Mouse (Mus musculus): ENCODE data around the gene Sox13.

Gene Sox13

GRCm38 (mm10) chr1:133400014-133400725 is 24.0 kb downstream of the Sox13 start:
- DNase-seq (ENCODE audit: low read depth, low spot score) = no peak

DNA sequence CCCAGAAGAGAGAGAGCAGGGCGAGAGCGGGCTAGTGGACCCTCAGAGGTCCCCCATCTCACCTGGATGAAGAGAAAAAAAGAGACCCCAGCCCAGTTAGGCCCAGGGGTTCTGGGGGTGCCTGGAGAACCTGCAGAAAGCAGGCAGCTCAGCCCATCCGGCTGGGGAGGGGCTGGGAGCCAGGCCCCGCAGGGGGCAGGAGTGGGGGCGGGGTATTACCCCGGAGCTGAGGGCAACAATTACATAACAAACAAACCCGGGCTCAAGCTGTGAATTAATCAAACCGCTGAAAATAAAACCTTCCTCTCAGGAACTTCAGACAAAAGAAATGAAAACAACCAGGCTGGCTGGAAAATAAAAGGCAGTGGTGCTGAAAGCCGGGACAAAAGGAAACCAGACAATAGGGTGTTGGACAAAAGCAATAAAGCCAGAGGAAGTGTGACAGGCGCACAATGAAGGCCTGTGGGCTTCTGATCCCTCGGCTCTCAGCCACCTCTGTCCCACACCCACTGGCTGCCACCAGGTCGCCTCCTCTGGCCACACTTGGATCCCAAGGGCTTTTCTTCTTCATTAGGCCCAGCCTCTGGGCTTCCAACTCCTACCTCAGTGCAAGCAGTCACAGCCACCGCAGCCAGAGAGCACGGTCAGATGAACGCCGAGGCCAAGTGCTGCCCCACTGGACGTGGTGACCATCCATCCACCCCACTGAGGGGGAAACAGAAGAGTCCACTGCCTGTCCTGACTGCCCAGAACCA is 26.5 kb downstream of the Sox13 start:
- DNase-seq (ENCODE audit: low read depth, low spot score) = no peak

DNA sequence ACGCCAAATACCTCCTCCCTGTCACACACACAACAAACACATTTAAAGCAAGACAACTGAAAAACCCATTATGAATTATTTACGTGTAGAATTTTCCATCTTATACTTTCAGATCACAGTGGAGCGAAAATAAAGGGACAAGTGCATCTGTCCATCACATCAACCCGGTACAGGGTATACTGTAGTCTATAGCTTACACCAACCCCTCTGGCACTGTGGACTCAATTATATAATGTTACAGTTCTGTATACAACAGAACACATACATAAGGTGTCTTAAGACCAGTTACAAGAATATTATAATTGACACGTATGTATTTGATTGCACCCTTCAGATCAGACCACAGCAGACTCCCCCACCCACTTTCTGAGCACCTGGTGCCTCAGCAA is 27.1 kb downstream of the Sox13 start:
- no peak for DNase-seq (ENCODE audit: low read depth, low spot score)

DNA sequence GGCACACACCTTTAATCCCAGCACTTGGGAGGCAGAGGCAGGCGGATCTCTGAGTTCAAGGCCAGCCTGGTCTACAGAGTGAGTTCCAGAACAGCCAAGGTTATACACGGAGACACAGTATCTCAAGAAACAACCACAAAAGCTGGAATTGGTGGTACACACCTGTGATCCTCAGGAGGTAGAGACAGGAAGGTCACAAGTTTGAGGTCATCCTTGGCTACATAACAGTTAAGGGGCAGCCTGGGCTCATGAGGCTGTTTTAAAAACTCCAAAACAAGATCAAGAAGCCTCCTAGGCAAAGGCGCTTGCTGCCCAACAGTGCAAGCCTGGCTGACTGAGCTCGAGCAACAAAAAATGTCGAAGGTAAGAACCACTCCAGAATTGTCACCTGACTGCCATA is 27.5 kb downstream of the Sox13 start:
- DNase-seq (ENCODE audit: low read depth, low spot score) = no peak

GRCm38 (mm10) chr1:133394702-133395101 is 29.5 kb downstream of the Sox13 start:
- no peak for DNase-seq (ENCODE audit: low read depth, low spot score)

DNA sequence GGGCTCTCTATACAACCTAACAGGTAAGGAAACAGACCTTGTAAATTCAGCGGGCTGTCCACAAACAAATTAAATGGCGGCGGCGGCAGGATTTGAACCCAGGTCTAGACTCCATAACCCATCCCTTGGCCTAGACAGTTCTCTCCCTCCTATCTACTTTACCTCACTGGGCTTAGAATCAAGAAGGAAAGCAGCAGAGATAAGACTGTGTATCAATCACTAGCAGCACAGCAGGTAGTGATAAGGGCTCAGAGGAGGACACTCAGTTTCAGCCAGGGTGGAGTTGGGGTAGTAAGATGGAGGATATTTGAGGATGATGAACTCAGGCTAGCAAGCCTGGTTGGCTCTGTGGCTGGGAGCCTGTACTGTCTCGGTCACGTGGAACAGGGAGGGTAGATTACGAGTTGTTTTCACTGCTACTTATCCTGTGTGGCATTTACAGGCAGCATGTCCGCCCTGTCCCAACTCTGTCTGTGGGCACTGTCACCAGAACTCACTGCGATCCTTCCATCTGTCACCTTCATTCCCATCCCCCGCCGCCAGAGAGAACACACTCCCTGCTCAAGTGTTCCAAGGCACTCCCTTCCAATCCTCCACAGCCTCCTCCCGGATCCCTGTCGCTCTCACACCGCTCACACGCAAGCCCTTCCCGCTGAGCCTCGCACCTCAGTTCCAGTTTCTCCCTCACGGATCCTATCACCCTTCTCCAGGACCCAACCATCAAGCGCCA is 36.5 kb downstream of the Sox13 start:
- no peak for DNase-seq (ENCODE audit: low read depth, low spot score)

DNA sequence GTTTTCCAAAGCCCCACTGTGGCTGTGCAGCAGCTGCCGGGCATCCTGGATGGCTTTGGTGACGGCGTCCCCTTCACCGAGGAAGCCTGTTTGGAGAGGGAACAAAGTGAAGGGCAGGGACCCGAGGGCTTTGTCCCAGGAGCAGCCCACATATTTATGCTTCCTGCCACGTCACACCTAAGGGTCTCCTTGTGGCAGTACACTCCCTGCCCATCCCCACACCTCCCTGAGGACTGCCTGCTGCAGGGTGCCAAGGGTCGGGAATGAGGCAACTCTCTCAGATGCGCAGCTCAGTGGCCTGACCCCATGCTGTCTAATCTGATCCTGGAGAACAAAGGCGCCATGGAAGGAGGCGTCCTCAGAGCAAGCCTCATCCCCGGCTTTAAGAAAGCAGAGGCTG is 38.0 kb downstream of the Sox13 start:
- DNase-seq (ENCODE audit: low read depth, low spot score) = no peak

DNA sequence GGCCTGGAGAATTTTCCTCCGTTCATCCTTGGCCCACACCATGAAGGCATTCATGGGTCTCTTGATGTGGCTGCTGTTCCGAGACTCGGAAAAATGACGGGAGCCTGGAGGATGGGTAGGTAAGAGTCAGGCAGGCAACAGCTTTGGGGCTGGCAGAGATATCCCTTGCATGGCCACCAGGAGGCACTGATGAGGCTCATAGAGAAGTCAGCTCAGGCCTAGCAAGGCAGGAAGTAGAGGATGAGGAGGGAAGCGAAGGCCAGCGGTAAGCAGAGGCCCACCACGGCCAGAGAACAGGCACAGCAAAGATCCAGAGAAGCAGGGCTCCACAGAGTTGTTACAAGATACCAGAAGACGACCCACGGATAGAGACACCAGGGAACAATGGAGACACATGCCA is 38.7 kb downstream of the Sox13 start:
- peak; percentile 78 for DNase-seq (ENCODE audit: low read depth, low spot score)

- no peak for DNase-seq (ENCODE audit: low read depth, low spot score)
These were observed 40.9 kb downstream of the Sox13 start for GRCm38 (mm10) chr1:133383157-133383783.

DNA sequence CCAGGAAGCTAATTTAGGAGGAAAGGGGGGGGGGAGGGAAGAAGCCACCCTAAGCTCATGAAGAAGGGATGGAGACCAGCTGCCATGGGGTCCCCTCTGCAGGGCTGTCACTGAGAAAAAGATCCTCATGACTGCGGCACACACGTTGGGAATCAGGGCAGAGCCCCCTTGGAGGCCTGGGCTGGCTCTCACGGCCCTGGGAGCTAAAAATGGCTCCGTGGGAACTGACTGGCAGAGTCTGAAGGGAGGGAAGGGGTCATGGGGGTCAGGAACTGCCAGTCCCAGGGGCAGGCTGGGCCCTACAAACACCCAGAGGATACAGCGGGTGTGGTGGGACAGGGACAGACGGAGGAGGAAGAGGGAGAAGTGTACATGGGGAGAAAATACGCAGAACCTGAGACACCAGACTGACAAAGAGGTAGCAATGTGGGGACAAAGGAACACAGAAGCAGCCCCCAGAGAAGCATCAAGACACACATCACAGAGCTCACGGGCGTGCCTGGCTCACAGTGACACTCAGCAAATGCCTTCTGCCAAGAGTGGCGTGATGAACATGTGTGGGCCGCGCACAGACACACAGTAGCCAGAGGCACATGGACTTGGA is 41.5 kb downstream of the Sox13 start:
- no peak for DNase-seq (ENCODE audit: low read depth, low spot score)

DNA sequence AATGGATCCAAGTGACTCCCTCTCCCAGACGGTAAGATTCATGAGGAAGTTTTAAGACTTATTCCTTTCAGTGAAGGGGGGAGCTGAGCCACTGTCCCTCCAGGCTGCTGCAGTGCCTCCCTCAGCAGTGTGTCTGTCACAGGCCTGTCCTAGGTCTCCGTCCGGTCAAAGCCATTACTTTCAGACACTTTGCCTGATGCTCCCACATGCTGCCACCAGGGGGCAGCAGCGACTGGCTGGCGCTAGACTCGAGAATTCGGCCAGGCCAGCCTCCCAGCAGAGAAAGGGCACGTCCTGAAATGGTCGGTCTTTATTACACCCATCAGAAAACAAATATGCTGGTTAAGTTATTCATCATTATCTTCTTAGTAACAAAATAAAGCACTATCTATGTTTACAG is 42.2 kb downstream of the Sox13 start:
- peak; percentile 85 for DNase-seq (ENCODE audit: low read depth, low spot score)

DNA sequence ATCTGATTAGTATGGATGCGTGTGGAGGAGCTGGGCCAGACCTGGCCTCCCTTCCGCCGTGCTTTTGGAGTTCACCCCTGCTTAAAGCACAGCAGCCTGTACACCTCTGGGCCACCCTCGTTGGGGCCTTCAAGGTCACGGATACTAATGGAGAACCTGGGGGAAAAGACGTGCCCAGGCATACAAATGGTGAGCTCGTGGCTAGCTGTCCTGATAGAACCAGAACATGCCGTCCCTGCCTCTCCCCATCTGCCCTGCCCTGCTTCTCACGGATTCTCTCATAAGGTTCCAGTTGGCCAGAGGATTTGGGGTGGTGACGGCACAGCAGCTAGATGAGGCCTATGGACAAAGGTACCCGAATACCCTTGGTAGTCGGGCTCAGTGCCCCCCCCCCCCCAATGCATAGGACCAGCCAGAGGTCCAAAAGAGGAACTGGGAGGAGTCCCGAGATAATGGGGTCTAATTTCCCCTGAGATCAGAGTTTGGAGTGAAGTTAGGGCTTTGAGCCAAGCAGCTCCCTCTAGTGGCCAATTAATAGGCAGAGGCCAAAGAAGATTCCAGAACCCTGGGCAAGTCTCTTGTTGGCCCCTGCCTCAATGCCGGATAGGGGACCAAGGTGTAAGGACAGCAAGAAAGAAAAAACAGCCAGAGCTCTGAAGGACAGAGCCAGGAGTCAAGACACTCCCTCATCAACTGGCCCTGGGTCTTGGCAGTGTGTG is 43.7 kb downstream of the Sox13 start:
- DNase-seq (ENCODE audit: low read depth, low spot score) = peak; percentile 45

DNA sequence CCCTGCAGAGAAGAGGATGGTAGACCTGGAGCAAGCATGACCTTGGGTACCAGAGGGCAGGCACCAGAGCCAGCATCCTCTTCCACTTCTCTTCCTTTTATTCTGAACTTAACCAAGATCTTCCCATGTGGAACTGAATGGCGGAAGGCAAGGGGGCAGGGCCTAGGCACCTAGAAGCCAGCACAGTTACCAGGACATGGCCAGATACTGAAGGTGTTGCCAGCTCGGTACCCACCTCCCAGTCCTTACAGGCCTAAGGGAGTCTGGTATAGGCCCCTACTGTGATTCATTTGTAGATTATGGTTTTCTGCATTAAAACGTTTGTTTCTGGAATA is 44.2 kb downstream of the Sox13 start:
- DNase-seq (ENCODE audit: low read depth, low spot score) = no peak

DNA sequence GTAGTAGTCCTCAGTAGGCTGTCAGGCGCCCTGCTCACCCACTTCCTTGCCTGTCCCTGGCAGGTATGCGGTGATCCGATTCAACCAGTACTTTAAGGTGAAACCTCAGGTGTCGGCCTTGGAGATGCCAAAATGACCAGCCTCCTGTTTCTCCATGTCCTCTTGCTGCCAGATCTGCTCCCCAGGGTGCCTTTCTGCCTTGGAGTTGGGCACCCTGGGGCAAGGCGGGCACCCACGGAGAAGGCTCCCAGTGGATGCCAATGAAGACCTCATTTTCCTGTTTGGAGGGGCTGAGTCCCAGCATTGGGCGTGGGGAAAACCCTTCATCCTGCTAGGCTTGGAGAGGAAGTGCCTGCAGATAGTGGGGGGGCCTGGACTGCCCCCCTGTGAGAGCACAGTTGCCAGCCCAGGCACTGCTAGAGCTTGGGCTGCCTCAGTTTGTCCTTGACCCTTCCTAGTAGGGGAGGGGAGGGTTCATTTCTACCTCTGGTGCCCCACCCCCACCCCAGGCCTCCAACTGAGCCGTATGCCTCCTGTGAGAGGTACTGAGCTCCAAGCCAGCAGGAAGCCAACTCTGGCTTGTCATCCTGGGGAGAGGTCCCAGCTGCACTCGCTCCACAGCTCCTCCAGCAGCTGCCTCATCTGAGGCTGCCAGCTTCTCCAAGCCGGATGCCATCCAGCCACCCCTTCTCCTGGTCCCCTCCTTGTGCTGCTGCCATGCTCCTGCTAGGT is 44.8 kb downstream of the Sox13 start:
- DNase-seq (ENCODE audit: low read depth, low spot score) = no peak

DNA sequence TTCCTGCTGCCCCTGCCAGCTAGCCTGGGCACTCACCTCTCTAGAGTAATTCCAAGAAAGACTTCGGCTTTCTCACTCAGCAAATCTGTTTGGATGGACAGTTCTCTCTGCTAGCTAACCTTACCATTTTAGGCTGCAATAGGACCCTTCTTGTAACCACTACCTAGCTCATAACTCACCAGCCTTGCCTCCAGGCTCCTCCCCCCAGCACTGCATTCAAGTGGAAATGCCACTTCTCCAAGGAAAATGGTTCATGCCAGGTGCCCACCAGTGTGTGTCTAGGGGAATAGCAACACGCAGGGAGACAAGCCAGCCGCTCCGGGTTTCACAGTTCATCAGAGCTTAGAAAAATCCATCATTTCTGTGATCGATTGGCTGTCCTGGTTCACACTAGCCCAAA is 46.6 kb downstream of the Sox13 start:
- no peak for DNase-seq (ENCODE audit: low read depth, low spot score)

GRCm38 (mm10) chr1:133375696-133376346 is 48.4 kb downstream of the Sox13 start:
- DNase-seq (ENCODE audit: low read depth, low spot score) = no peak

- DNase-seq (ENCODE audit: low read depth, low spot score) = no peak
These were observed 52.1 kb downstream of the Sox13 start for GRCm38 (mm10) chr1:133372113-133372512.

DNA sequence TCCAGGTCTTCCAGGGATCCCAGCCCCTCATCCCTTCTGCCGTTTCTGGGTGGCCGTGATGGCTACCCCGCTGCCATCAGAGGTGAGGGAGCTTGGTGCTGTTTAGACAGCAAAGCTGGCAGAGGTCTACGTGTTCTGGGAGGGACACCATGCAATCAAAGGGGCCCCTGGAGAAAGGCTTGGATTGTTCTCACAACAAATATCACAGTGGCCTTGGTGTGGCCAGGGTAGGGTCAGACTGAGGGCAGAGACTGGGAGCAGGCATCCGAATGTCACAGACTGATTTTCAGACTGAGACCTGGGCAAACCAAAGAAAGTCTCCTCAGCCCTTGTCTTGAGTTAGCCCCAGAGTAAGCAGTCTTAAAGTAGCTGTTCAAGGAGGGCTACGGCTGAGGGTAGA is 52.7 kb downstream of the Sox13 start:
- DNase-seq (ENCODE audit: low read depth, low spot score) = no peak

DNA sequence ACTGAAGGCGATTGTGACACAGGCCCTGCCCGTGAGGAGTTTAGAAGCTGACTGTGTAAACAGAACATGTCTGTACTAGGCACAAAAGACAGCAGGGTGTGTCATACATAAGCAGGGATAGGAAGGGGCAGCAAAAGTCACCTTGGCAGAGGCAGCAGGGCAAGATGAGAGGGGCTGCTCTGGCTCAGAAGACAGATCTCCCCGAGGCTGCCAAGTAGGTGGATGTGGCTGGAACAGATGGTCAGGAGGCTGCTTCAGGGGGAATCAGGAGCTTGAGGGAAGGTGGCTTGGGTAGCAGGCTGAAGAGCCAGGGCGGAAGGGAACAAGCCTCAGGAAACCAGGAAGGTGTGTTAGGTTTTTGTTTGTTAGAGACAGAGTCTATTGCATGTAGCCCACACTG is 53.8 kb downstream of the Sox13 start:
- no peak for DNase-seq (ENCODE audit: low read depth, low spot score)

GRCm38 (mm10) chr1:133368644-133369043 is 55.5 kb downstream of the Sox13 start:
- no peak for DNase-seq (ENCODE audit: low read depth, low spot score)
